Mouse (Mus musculus): ENCODE results near the gene Psmb5. TPM values are rescaled to one million over a fixed set of nuclear protein-coding genes. Genes with fewer than 3 reads are reported as not detected.

Gene Psmb5
- polyA plus RNA-seq, 1 experiment from 2014 or later: 352 TPM

GRCm38 (mm10) chr14:54636954-54637353 is 19.1 kb upstream of the Psmb5 start:
- Histone ChIP-seq H3K4me2 (ENCODE audit: low read depth, low read length) (no peak overlapping the region), H3K27ac (ENCODE audit: low read length) (no peak overlapping the region), H3K36me3 (ENCODE audit: control insufficient read depth, insufficient read depth, low read length) (peaks cover 11% of the 10 kb centered on the region), H3K9me3 (ENCODE audit: control insufficient read depth, low read length) (no peaks in the 10 kb centered on the region), H3K9ac (ENCODE audit: low read length) (no peak overlapping the region), H3K4me3 (ENCODE audit: low read length) (no peak overlapping the region), H3K4me1 (replicated peaks; ENCODE audit: control insufficient read depth, insufficient read depth, low read length) (peaks cover 6% of the 10 kb centered on the region; the same call in 1 of the 2 replicates), H3K27me3 (ENCODE audit: control insufficient read depth, insufficient read depth, low read depth, low read length) (no peaks in the 10 kb centered on the region)
- WGBS: 52% methylated on average over 8 of the region's 8 CpGs
- no peak for ATAC-seq (ENCODE audit: low read depth)

DNA sequence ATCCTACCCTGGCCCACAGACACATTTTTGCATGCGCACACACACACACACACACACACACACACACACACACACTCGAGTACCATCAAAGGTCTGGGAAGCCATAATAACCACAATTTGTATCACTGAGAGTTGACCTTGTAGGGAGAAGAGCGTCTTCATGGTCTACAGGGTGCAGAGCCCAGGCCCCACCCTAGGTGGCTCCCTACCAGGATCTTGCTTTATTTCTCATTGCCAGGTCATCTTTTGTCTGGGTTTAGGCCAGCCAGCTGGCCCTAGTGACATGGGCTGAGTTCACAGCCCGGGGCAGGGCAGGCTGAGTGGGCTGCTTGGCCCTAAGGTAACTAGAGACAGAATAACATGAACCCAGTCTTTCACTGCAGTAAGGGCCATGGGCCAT is 16.4 kb upstream of the Psmb5 start:
- no peaks in the 10 kb centered on the region for H3K4me1 ChIP-seq (replicated peaks; ENCODE audit: control insufficient read depth, insufficient read depth, low read length)
- H3K36me3 ChIP-seq (ENCODE audit: control insufficient read depth, insufficient read depth, low read length): peaks cover 13% of the 10 kb centered on the region
- WGBS: 66% methylated on average over 4 of the region's 4 CpGs
- no peak; the same call in 1 of the 2 replicates for ATAC-seq (ENCODE audit: low read depth)
- no peak overlapping the region for H3K4me3 ChIP-seq (ENCODE audit: low read length)
- no peaks in the 10 kb centered on the region for H3K27me3 ChIP-seq (ENCODE audit: control insufficient read depth, insufficient read depth, low read depth, low read length)
- H3K9ac ChIP-seq (ENCODE audit: low read length): no peak overlapping the region
- H3K4me2 ChIP-seq (ENCODE audit: low read depth, low read length): no peak overlapping the region
- no peak overlapping the region for H3K27ac ChIP-seq (ENCODE audit: low read length)
- H3K9me3 ChIP-seq (ENCODE audit: control insufficient read depth, low read length): no peaks in the 10 kb centered on the region

- peaks cover 13% of the 10 kb centered on the region for H3K36me3 ChIP-seq (ENCODE audit: control insufficient read depth, insufficient read depth, low read length)
- H3K27me3 ChIP-seq (ENCODE audit: control insufficient read depth, insufficient read depth, low read depth, low read length): no peaks in the 10 kb centered on the region
- no peak overlapping the region for H3K27ac ChIP-seq (ENCODE audit: low read length)
- no peak overlapping the region for H3K9ac ChIP-seq (ENCODE audit: low read length)
- H3K4me2 ChIP-seq (ENCODE audit: low read depth, low read length): no peak overlapping the region
- no peaks in the 10 kb centered on the region for H3K4me1 ChIP-seq (replicated peaks; ENCODE audit: control insufficient read depth, insufficient read depth, low read length)
- WGBS: 90% methylated on average over 27 of the region's 37 CpGs
- ATAC-seq (ENCODE audit: low read depth): no peak
- no peak overlapping the region for H3K4me3 ChIP-seq (ENCODE audit: low read length)
- no peaks in the 10 kb centered on the region for H3K9me3 ChIP-seq (ENCODE audit: control insufficient read depth, low read length)
Observed at GRCm38 (mm10) chr14:54632252-54632651, 14.4 kb upstream of the Psmb5 start.

DNA sequence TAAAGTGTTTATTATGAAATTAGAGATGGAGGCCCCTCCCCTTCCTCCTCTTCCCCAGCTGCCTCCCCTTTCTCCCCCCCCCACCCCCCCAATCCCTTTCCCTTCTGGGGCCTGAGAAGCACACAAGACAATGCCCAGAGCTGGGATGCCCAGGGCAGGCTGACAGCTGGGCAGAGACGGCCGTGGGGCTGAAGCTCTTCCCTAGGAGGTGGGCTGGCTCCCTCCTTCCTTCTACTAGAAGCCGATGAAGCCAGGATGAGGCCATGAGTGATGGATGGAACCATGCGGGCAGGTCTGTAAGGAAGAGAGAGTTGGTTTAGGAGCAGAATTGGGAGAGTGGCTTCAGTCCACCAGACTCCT is 13.4 kb upstream of the Psmb5 start:
- Histone ChIP-seq H3K36me3 (ENCODE audit: control insufficient read depth, insufficient read depth, low read length) (peaks cover 13% of the 10 kb centered on the region), H3K4me2 (ENCODE audit: low read depth, low read length) (no peak overlapping the region), H3K9me3 (ENCODE audit: control insufficient read depth, low read length) (no peaks in the 10 kb centered on the region), H3K27ac (ENCODE audit: low read length) (no peak overlapping the region), H3K4me3 (ENCODE audit: low read length) (no peak overlapping the region), H3K9ac (ENCODE audit: low read length) (no peak overlapping the region), H3K27me3 (ENCODE audit: control insufficient read depth, insufficient read depth, low read depth, low read length) (no peaks in the 10 kb centered on the region), H3K4me1 (replicated peaks; ENCODE audit: control insufficient read depth, insufficient read depth, low read length) (no peaks in the 10 kb centered on the region)
- 53% methylated on average over 4 of the region's 4 CpGs for WGBS
- no peak for ATAC-seq (ENCODE audit: low read depth)

- 73% methylated on average over 11 of the region's 11 CpGs for WGBS
- no peaks in the 10 kb centered on the region for H3K27me3 ChIP-seq (ENCODE audit: control insufficient read depth, insufficient read depth, low read depth, low read length)
- H3K4me3 ChIP-seq (ENCODE audit: low read length): no peak overlapping the region
- no peak overlapping the region for H3K9ac ChIP-seq (ENCODE audit: low read length)
- no peak for ATAC-seq (ENCODE audit: low read depth)
- no peaks in the 10 kb centered on the region for H3K9me3 ChIP-seq (ENCODE audit: control insufficient read depth, low read length)
- peaks cover 13% of the 10 kb centered on the region for H3K36me3 ChIP-seq (ENCODE audit: control insufficient read depth, insufficient read depth, low read length)
- H3K4me1 ChIP-seq (replicated peaks; ENCODE audit: control insufficient read depth, insufficient read depth, low read length): no peaks in the 10 kb centered on the region
- no peak overlapping the region for H3K4me2 ChIP-seq (ENCODE audit: low read depth, low read length)
- H3K27ac ChIP-seq (ENCODE audit: low read length): no peak overlapping the region
Observed at GRCm38 (mm10) chr14:54630583-54631239, 12.9 kb upstream of the Psmb5 start.

DNA sequence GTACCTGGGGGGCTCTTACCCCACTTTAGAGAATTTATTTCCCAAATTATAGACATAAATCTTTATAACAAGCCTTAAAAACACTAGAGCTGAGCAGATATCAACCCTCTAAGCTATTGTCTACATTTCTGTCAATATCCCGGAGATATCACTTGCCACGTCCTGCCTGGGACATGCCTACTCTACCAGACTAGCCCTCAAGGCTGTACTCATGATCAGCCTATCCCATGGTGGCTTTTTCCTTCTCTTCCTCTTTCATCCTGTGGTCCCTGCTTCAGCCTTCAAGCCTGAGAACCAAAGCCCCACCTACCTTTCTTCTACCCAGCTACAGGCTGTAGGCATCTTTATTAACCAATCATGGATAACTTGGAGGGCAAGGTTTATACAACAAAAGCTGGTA is 12.0 kb upstream of the Psmb5 start:
- Histone ChIP-seq H3K4me2 (ENCODE audit: low read depth, low read length) (no peak overlapping the region), H3K9ac (ENCODE audit: low read length) (no peak overlapping the region), H3K27me3 (ENCODE audit: control insufficient read depth, insufficient read depth, low read depth, low read length) (no peaks in the 10 kb centered on the region), H3K27ac (ENCODE audit: low read length) (no peak overlapping the region), H3K4me3 (ENCODE audit: low read length) (no peak overlapping the region), H3K36me3 (ENCODE audit: control insufficient read depth, insufficient read depth, low read length) (peaks cover 13% of the 10 kb centered on the region), H3K4me1 (replicated peaks; ENCODE audit: control insufficient read depth, insufficient read depth, low read length) (no peaks in the 10 kb centered on the region), H3K9me3 (ENCODE audit: control insufficient read depth, low read length) (no peaks in the 10 kb centered on the region)
- 84% methylated on average over 2 of the region's 2 CpGs for WGBS
- ATAC-seq (ENCODE audit: low read depth): no peak

DNA sequence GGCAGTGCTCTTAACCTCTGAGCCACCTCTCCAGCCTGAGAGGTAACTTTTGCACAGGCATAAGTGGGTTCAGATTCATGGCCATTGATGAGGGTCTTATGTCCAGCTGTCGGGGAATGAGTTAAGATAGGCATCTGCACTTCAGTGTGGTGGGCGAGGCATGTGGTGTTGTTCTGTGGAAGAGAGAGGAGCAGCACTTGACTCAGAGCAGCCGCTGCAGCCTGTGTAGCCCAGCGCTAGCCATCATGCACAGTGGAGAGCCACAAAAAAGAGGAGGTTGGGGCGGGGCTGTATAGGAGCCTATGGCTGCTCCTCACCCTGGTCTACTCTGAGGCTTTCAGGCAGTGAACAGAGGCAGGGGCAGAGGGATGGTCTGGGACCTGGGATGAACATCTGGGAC is 10.3 kb upstream of the Psmb5 start:
- Histone ChIP-seq H3K4me2 (ENCODE audit: low read depth, low read length) (no peak overlapping the region), H3K27ac (ENCODE audit: low read length) (no peak overlapping the region), H3K4me3 (ENCODE audit: low read length) (no peak overlapping the region), H3K9me3 (ENCODE audit: control insufficient read depth, low read length) (no peaks in the 10 kb centered on the region), H3K9ac (ENCODE audit: low read length) (no peak overlapping the region), H3K36me3 (ENCODE audit: control insufficient read depth, insufficient read depth, low read length) (peaks cover 9% of the 10 kb centered on the region), H3K4me1 (replicated peaks; ENCODE audit: control insufficient read depth, insufficient read depth, low read length) (no peaks in the 10 kb centered on the region), H3K27me3 (ENCODE audit: control insufficient read depth, insufficient read depth, low read depth, low read length) (no peaks in the 10 kb centered on the region)
- 54% methylated on average over 5 of the region's 5 CpGs for WGBS
- no peak for ATAC-seq (ENCODE audit: low read depth)

DNA sequence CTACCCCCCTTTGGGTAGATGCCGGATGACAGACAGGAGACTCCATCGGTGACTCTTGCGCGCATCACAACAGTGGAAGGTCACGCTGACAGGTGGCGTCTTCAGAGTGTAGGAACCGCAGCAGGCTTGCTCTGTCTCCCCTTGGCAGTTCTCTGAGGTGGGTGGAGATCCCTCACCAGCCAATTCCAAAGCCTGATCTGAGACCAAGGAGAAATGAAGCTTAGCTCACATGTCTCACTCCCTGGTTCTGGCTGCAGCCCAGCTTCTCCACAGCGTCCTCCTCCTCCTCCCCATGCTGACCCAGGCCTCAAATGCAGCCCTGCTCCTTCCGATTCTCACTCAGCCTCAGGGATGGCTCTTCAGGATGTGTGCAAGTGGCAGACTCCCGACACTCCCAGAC is 7.2 kb upstream of the Psmb5 start:
- WGBS: 68% methylated on average over 10 of the region's 10 CpGs
- H3K4me3 ChIP-seq (ENCODE audit: low read length): no peak overlapping the region
- H3K36me3 ChIP-seq (ENCODE audit: control insufficient read depth, insufficient read depth, low read length): no peaks in the 10 kb centered on the region
- no peak overlapping the region for H3K4me2 ChIP-seq (ENCODE audit: low read depth, low read length)
- no peak overlapping the region for H3K9ac ChIP-seq (ENCODE audit: low read length)
- no peak for ATAC-seq (ENCODE audit: low read depth)
- H3K27ac ChIP-seq (ENCODE audit: low read length): no peak overlapping the region
- no peaks in the 10 kb centered on the region for H3K4me1 ChIP-seq (replicated peaks; ENCODE audit: control insufficient read depth, insufficient read depth, low read length)
- no peaks in the 10 kb centered on the region for H3K27me3 ChIP-seq (ENCODE audit: control insufficient read depth, insufficient read depth, low read depth, low read length)
- H3K9me3 ChIP-seq (ENCODE audit: control insufficient read depth, low read length): no peaks in the 10 kb centered on the region

GRCm38 (mm10) chr14:54623334-54623733 is 5.5 kb upstream of the Psmb5 start:
- 78% methylated on average over 6 of the region's 6 CpGs for WGBS
- no peaks in the 10 kb centered on the region for H3K9me3 ChIP-seq (ENCODE audit: control insufficient read depth, low read length)
- H3K4me2 ChIP-seq (ENCODE audit: low read depth, low read length): no peak overlapping the region
- no peaks in the 10 kb centered on the region for H3K27me3 ChIP-seq (ENCODE audit: control insufficient read depth, insufficient read depth, low read depth, low read length)
- H3K27ac ChIP-seq (ENCODE audit: low read length): no peak overlapping the region
- no peaks in the 10 kb centered on the region for H3K4me1 ChIP-seq (replicated peaks; ENCODE audit: control insufficient read depth, insufficient read depth, low read length)
- no peaks in the 10 kb centered on the region for H3K36me3 ChIP-seq (ENCODE audit: control insufficient read depth, insufficient read depth, low read length)
- no peak overlapping the region for H3K4me3 ChIP-seq (ENCODE audit: low read length)
- ATAC-seq (ENCODE audit: low read depth): no peak
- no peak overlapping the region for H3K9ac ChIP-seq (ENCODE audit: low read length)

DNA sequence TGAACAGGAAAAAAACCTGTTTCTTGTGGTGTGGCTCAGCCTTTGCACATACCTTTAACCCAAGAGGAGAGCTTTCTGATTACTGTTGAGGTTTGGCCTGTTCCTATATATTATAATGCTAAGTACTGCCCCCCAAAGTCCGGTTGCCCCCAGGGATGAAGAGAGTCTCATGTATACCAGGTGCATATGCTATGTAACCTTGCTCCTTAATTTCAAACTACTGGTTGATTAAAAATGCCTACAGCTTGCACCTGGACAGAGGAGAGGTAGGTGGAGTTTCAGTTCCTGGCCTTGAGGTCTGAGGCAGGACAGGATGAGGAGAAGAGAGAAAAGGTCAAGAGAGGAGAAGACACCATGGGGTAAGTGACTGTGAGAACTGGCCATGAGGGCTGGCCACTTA is 3.3 kb upstream of the Psmb5 start, which contains the start of gene Psmb11:
Gene Psmb11, plus strand, starts transcription at position 301 of the 400 bp plus-strand sequence.
- no peak for ATAC-seq (ENCODE audit: low read depth)
- Histone ChIP-seq H3K36me3 (ENCODE audit: control insufficient read depth, insufficient read depth, low read length) (no peaks in the 10 kb centered on the region), H3K9me3 (ENCODE audit: control insufficient read depth, low read length) (no peaks in the 10 kb centered on the region), H3K4me2 (ENCODE audit: low read depth, low read length) (no peak within 1 kb of the TSS), H3K27ac (ENCODE audit: low read length) (no peak within 1 kb of the TSS), H3K4me1 (replicated peaks; ENCODE audit: control insufficient read depth, insufficient read depth, low read length) (peaks cover 7% of the 10 kb centered on the region), H3K4me3 (ENCODE audit: low read length) (no peak within 1 kb of the TSS), H3K9ac (ENCODE audit: low read length) (no peak within 1 kb of the TSS), H3K27me3 (ENCODE audit: control insufficient read depth, insufficient read depth, low read depth, low read length) (no peaks in the 10 kb centered on the region)
- WGBS: 87% methylated on average over 1 of the region's 1 CpGs

All from lung, embryonic 16.5 days (tissue).